Mouse (Mus musculus) mesoderm, embryonic 11.5 days (tissue): ENCODE data around the gene Thoc5.

Experiments used
- DNase-seq: peaks from one replicate; pipeline ENCODE4 v3.0.0-alpha.2; 2012; ENCODE audit warnings: low read depth, low spot score

The Thoc5 gene

GRCm38 (mm10) chr11:4906231-4906630 is 11.1 kb downstream of the Thoc5 start:
- DNase-seq = no peak

DNA sequence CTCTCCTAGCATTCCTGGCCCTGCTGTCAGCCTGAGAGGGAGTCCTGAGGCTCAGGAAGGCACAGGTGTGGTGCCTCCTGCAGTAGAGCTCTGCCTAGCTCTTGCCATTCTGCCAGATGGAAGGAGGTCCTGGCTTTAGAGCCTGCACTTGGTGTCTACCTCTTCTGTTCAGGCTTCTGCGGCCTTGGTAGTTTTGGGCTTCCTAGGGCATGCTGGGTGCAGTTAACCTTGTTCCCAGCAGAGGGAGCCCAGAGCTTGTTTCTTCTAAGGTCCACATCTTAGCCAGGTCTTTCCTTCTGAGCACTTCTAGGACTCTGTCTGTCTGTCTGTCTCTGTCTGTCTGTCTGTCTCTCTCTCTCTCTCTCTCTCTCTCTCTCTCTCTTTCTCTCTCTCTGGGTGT is 20.9 kb downstream of the Thoc5 start:
- peak; percentile 66 for DNase-seq

GRCm38 (mm10) chr11:4921281-4921680 is 26.2 kb downstream of the Thoc5 start:
- DNase-seq = no peak

DNA sequence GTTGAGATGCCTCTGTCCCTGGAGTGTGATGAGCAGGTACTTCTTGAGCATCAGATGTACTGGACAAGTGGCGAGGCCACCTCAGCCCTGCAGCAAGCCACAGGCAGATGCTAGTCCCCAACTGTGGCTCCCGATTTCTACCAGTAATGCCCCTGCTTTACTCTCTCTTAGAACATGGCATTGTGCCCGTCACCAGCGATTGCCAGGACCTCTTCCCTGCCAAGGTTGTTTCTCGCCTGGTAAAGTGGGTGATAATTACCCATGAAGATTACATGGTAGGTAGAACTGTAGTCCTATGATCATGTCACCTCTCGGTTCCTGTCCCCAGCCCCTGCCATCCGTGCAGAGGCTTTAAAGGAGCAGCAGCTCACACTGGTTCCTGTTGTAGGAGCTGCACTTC is 26.6 kb downstream of the Thoc5 start:
- DNase-seq = no peak

DNA sequence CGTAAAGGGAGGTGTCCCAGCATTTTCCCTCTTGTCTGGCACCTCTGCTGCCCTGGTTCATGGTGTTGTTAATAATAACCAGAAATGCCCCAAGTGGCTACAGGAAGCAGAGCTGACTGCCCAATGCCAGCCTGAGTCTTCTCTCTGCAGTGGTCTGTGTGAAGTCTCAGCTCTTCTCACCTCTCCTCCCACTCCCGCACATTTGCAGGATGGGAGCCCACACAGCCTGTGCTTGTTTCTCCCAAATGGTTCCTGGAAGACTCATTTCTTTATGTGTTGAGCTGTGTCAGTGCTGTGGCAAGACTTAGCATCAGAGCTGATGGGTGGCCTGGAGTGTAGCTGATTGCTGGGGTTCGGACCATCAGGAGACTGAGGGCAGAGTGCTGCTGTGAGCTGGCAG is 32.1 kb downstream of the Thoc5 start:
- DNase-seq = no peak

- DNase-seq = peak; percentile 27
Observed at GRCm38 (mm10) chr11:4931009-4931601, 36.0 kb downstream of the Thoc5 start.

DNA sequence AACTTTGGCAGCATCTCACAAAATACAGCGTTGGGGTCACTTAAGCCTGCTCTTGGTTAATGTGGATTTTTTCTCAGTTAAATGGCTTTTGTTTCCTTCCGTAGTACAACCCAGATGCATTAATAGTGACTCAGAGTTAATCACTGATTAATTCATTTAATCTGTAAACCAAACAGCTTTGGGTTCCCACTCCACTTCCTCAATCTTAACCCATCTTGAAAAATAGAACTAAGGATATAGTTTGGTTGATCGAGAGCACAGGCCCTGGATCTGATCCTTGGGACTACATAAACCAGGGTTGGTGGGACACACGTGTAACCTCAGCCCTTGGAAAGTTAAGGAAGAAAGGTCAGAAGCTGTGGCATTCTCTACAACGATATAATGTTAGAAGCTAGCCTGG is 41.1 kb downstream of the Thoc5 start:
- DNase-seq = no peak

GRCm38 (mm10) chr11:4946530-4946929 is 51.4 kb downstream of the Thoc5 start:
- no peak for DNase-seq

DNA sequence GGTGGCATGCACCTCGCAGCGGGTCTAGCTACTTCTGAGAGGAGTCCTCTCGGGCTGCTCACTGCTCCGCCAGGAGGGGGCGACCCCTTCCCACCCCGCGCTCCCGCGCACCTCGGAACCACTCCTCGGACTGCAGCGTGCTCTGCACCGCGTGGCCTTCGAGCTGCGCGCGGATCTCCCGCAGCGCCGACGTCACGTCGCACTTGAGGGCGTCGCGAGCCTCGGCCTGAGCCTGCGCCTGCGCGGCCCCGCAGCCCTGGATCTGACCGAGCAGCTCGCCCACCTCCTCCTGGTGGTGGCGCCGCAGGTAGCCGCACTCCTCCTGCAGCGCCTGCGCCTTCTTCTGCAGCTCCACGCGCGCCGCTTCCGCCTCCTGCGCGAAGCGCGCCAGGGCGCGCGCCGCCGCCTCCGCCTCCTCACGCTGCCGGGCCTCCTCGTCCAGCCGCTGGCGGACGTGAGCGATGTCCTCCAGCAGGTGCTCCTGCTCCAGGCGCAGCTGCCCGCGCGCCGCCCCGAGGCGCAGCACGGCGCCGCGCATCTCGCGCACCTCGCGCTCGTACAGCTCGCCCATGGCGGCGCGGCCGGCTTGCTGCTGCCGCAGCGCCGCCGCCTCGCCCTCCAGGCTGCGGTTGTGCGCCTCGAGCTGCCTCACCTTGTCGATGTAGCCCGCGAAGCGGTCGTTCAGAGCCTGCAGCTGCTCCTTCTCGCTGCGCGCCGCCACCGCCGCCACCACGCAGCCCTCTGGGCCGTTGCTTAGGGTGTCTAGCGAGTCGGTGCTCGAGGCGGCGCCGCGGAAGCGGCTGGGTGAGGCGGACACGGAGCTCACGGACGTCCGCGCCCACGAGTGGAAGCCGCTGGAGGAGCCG is 52.1 kb downstream of the Thoc5 start:
- peak; percentile 65 for DNase-seq

DNA sequence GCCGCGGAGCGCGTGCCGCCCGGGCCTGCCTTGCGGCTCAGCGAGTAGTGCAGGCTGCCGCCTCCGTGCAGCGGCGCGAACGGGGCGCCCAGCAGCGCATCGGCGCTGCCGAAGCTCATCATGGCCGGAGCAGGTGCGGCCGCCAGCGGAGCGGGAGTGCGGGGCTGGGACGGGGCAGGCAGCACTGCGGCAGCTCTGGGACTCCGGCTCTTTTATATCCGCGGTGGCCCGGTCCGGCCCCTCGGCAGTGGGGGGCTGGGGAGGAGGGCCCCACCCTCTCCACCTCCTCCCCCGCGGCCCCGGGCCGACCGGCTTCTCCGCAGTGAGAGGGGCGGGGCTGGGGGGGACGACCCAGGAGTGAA is 52.7 kb downstream of the Thoc5 start, which contains the start of gene Nefh:
Gene Nefh (minus strand): TSS at position 252 of the 362 bp plus-strand sequence.
- peak; percentile 22 for DNase-seq

DNA sequence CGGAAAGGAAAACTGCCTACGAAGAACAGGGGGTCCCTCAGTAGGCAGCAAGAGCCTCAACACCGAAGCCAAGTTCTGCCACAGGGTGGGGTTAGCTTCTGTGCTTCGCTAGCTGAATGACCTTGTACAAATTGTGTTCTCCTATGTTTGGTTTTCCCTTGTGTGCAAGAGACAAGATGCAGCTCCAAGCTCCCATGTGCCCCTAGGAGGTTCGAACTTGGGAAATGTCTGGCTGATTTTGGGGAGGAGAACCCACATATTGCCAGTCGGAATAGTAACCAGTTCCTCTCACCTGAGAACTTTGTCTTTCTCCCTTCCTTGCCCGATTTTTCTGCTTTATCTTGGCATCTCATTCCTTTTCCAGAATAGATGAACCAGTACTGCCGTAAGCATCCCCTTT is 53.7 kb downstream of the Thoc5 start:
- no peak for DNase-seq

- peak; percentile 77 for DNase-seq
Observed at GRCm38 (mm10) chr11:4949256-4950044, 54.3 kb downstream of the Thoc5 start.

GRCm38 (mm10) chr11:4953401-4953800 is 58.3 kb downstream of the Thoc5 start:
- DNase-seq = no peak

DNA sequence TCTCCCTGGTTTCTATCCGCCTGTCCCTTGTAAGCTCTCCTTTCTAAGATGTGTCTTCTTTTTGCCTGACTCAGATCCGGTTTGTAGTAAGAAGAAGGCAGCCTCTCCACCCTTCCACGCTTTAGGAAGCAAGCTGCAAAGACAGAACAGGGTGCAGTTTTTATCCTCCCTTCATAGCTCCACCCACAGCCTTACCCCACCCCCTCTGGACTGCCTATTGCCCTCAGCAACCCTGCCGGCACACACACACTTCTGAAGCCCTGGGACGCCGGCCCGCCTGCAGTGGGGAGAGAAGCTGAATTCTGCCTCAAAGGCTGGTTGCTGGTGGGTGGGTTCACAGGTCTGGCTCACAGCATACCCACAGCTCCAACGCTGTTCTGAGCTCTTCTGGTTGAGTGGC is 58.8 kb downstream of the Thoc5 start:
- DNase-seq = no peak

DNA sequence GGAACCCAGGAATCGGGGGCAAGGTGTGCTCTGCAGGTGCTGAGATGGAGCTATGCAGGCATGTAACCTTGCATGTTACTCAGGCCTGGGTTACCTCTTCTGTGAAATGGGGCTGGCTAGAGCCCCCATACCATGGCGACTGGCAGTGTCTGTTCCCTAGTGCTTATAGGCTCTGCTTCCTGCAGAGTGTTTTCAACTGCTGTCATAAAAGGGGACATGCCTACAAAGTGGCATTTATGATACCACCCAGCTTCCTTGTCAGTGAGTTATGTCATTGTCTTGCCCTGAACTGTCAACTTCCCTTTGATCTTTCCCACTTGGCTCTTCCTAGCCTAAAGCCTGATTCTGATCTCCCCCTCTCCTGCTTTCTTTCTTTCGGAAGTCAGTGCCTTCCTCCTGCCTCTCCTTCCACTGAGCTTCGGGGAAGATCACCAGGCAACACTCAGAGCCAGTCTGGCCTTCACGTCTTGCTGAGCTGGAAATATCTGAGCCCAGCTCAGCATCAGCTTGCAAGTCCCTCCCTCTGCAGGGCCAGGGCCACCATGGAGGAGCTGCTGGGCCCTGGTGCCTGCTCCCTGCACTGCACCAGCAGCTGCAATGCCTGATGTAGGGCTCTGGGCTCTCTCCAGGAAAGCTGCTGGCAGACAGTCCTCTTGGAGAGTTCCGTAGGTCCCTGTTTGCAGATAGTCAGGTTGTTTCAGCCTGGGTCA is 68.1 kb downstream of the Thoc5 start:
- no peak for DNase-seq

- DNase-seq = no peak
Observed at GRCm38 (mm10) chr11:4966325-4966724, 71.2 kb downstream of the Thoc5 start.

DNA sequence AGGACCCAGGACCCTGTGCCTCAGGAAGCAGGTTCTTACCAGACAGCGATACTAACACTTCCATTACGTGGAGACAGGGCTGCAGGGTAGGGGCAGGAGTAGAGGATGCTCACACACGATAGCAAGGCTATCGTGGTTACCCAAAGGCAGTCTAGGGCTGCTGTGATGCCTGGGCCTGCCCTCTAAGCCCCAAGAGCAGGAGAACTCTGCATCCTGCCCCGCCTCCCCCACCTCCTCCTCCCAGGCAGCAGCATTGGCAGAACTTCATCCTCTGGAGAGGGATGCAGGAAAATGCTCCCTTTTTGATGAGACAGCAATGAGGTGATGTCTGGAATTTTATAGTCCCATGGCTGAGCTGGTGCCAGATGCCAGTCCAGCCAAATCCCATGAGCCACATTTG is 71.8 kb downstream of the Thoc5 start:
- DNase-seq = no peak

GRCm38 (mm10) chr11:4967549-4967948 is 72.4 kb downstream of the Thoc5 start:
- no peak for DNase-seq

- DNase-seq = no peak
Observed at GRCm38 (mm10) chr11:4968376-4968775, 73.3 kb downstream of the Thoc5 start.

DNA sequence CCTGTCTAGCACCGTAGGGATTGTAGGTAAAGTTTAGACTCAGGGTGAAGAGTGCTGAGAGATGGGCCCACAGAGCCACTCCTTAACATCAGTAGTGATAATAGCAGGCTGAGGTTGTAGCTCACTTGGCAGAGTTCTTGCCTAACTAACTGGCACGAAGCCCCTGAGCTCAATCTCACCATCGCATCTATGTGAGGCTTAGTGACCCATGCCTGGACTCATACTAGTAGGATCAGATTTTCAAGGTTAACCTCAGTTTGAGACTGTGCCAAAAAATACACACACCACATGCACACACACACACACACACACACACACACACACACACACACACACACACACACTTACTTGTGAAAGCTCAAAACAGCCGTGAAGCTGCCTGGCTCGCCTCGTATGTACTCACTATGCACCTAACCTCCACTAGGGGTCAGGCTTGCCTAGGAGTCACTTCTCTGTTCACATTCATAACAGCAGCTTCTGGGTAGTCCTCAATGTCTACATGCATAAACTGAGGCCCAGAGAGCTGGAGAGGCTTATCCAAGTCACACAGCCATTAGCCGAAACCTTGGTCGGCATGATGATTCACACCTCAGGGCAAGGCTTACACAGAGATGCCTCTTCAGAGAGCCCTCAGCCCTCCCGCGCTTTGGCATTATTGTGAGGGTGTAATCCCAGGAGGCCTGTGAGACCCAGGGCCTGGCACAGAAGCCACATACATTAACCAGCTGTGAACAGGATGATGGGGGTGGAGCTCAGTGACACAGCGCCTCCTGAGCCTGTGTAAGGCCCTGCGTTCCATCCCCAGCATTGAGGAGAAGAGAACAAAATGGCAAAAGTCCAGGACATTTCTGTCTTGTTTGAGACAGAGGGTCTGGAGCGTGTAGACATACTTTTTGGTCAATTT is 78.1 kb downstream of the Thoc5 start:
- DNase-seq = peak; percentile 74

GRCm38 (mm10) chr11:4973871-4974256 is 78.7 kb downstream of the Thoc5 start:
- no peak for DNase-seq
